Mouse (Mus musculus): ENCODE data around the gene Zfp972.
"Not testable (repeated sequence)": the region's sequence is repeated elsewhere in the genome, so short reads cannot be mapped to it uniquely, and the experiment has no call there.

GRCm38 (mm10) chr2:177887743-177888142 is 37.7 kb downstream of the Zfp972 start:
- TF ChIP-seq CTCF, EP300 (IDR thresholded peaks at IDR 0.05): not testable (repeated sequence)

Data from lung, postnatal 0 days (tissue).